Mouse (Mus musculus) lung, postnatal 14 days (tissue): ENCODE data around the gene Znhit3.
"Not testable (repeated sequence)": the region's sequence is repeated elsewhere in the genome, so short reads cannot be mapped to it uniquely, and the experiment has no call there.

Source experiments
- DNase-seq: peaks from one replicate; pipeline ENCODE4 v3.0.0; 2021

Znhit3 gene

GRCm38 (mm10) chr11:84919276-84919675, 3.1 kb upstream of the Znhit3 start:
- DNase-seq = peak; percentile 52

- DNase-seq = peak; percentile 94
These were observed 2.3 kb upstream of the Znhit3 start for GRCm38 (mm10) chr11:84918425-84918824.

GRCm38 (mm10) chr11:84916703-84917300, 636 bp upstream of the Znhit3 start:
- no peak for DNase-seq

- DNase-seq = no peak
These were observed 1.5 kb downstream of the Znhit3 start for GRCm38 (mm10) chr11:84914673-84915072.

GRCm38 (mm10) chr11:84910411-84910810, 5.8 kb downstream of the Znhit3 start:
- no peak for DNase-seq

- DNase-seq = no peak
These were observed 7.7 kb downstream of the Znhit3 start for GRCm38 (mm10) chr11:84908480-84908879.

GRCm38 (mm10) chr11:84907081-84907480, 9.1 kb downstream of the Znhit3 start:
- no peak for DNase-seq

- DNase-seq = no peak
These were observed 11.5 kb downstream of the Znhit3 start for GRCm38 (mm10) chr11:84904597-84905144.

GRCm38 (mm10) chr11:84893113-84893512, 23.1 kb downstream of the Znhit3 start:
- DNase-seq = no peak

- no peak for DNase-seq
These were observed 24.5 kb downstream of the Znhit3 start for GRCm38 (mm10) chr11:84891705-84892104.

GRCm38 (mm10) chr11:84889492-84889891, 26.7 kb downstream of the Znhit3 start:
- no peak for DNase-seq

- no peak for DNase-seq
These were observed 28.1 kb downstream of the Znhit3 start for GRCm38 (mm10) chr11:84888025-84888424.

- DNase-seq = no peak
These were observed 29.2 kb downstream of the Znhit3 start for GRCm38 (mm10) chr11:84886767-84887511.

- DNase-seq = no peak
These were observed 29.9 kb downstream of the Znhit3 start for GRCm38 (mm10) chr11:84886236-84886635.

- no peak for DNase-seq
These were observed 30.9 kb downstream of the Znhit3 start for GRCm38 (mm10) chr11:84885238-84885637.

- no peak for DNase-seq
These were observed 33.8 kb downstream of the Znhit3 start for GRCm38 (mm10) chr11:84882346-84882745.

GRCm38 (mm10) chr11:84880971-84881370, 35.2 kb downstream of the Znhit3 start:
- DNase-seq = no peak

GRCm38 (mm10) chr11:84880465-84880961, 35.7 kb downstream of the Znhit3 start:
- DNase-seq = peak; percentile 55

- DNase-seq = peak; percentile 82
These were observed 36.2 kb downstream of the Znhit3 start, which contains the start of the genes Myo19 and Pigw for GRCm38 (mm10) chr11:84879772-84880464. Gene Myo19, plus strand, starts transcription at chr11:84880148. Gene Pigw, minus strand, starts transcription at chr11:84880285.

GRCm38 (mm10) chr11:84879007-84879771, 37.0 kb downstream of the Znhit3 start:
- no peak for DNase-seq

GRCm38 (mm10) chr11:84876020-84876419, 40.1 kb downstream of the Znhit3 start:
- DNase-seq = not testable (repeated sequence)

- DNase-seq = no peak
These were observed 42.9 kb downstream of the Znhit3 start for GRCm38 (mm10) chr11:84873042-84873833.
